In genomic region chr6:83714221-83715123, GRCm38 (mm10) we compare ENCODE assay signal across 15 mouse cellular contexts. TPM values are rescaled to one million over a fixed set of nuclear protein-coding genes. Genes with fewer than 3 reads are reported as not detected.
DNase-seq lines count a peak whose midpoint lies in the region; ATAC-seq and TF ChIP-seq lines count a peak whose summit lies in the region.
"Had no signal": no experiment of that assay in that cellular context is flagged by ENCODE, and none has a peak within 500 bp of the region (broad histone marks: within the 10 kb centered on the region; RNA-seq: fewer than 3 reads in every experiment).

No protein-coding gene starts in this region.

- H3K9ac ChIP-seq in forebrain, embryonic 15.5 days (replicated peaks), result no peak overlapping the region
- no peak overlapping the region for H3K9ac ChIP-seq in kidney, embryonic 16.5 days (replicated peaks; ENCODE audit: low read length)
- H3K9ac ChIP-seq: stomach, embryonic 15.5 days had no signal

- H3K27ac ChIP-seq in forebrain, embryonic 10.5 days, result no peak overlapping the region
- H3K27ac ChIP-seq in forebrain, embryonic 15.5 days (replicated peaks), result no peak overlapping the region
- no peak overlapping the region for H3K27ac ChIP-seq in kidney, embryonic 16.5 days (ENCODE audit: low read length)
- H3K27ac ChIP-seq in testis, adult 2 months (ENCODE audit: control insufficient read depth, insufficient read depth, low read depth, low read length), result no peak overlapping the region; the same call in 1 of the 2 replicates
- H3K27ac ChIP-seq: stomach, embryonic 15.5 days had no signal

- TF ChIP-seq CTCF in testis, adult 2 months (IDR thresholded peaks at IDR 0.05; ENCODE audit: control insufficient read depth, insufficient read depth, insufficient replicate concordance, low read depth, low read length), result no peak

- no peaks in the 10 kb centered on the region for H3K36me3 ChIP-seq in forebrain, embryonic 10.5 days (replicated peaks)
- H3K36me3 ChIP-seq in forebrain, embryonic 15.5 days, result no peaks in the 10 kb centered on the region
- H3K36me3 ChIP-seq in kidney, embryonic 16.5 days (ENCODE audit: insufficient read depth, low read length), result no peaks in the 10 kb centered on the region
- no peaks in the 10 kb centered on the region for H3K36me3 ChIP-seq in testis, adult 2 months (ENCODE audit: control insufficient read depth, insufficient read depth, low read length)
- H3K36me3 ChIP-seq: stomach, embryonic 15.5 days had no signal

- no peak overlapping the region for H3K4me2 ChIP-seq in forebrain, embryonic 15.5 days (replicated peaks)
- H3K4me2 ChIP-seq in kidney, embryonic 16.5 days (replicated peaks; ENCODE audit: low read depth, low read length), result 0 out of 2 replicates have a peak overlapping the region, but pooled peaks have one; percentile 4
- H3K4me2 ChIP-seq: stomach, embryonic 15.5 days had no signal

- TF ChIP-seq POLR2A in testis, adult 2 months (IDR thresholded peaks at IDR 0.05; ENCODE audit: control insufficient read depth, low read depth, low read length), result no peak

- peak overlapping the region; percentile 20; the same call in 1 of the 2 replicates for H3K4me3 ChIP-seq in forebrain, embryonic 10.5 days
- H3K4me3 ChIP-seq in forebrain, embryonic 15.5 days, result no peak overlapping the region
- no peak overlapping the region for H3K4me3 ChIP-seq in kidney, embryonic 16.5 days (ENCODE audit: low read length)
- H3K4me3 ChIP-seq in testis, adult 2 months (ENCODE audit: control insufficient read depth, low read depth, low read length), result peak overlapping the region; percentile 66
- H3K4me3 ChIP-seq: stomach, embryonic 15.5 days had no signal

- H3K9me3 ChIP-seq in forebrain, embryonic 10.5 days, result no peaks in the 10 kb centered on the region
- H3K9me3 ChIP-seq in forebrain, embryonic 15.5 days, result no peaks in the 10 kb centered on the region
- H3K9me3 ChIP-seq in kidney, embryonic 16.5 days (ENCODE audit: low read length), result no peaks in the 10 kb centered on the region
- H3K9me3 ChIP-seq: stomach, embryonic 15.5 days had no signal

- DNase-seq in forebrain, embryonic 10.5 days (ENCODE audit: extremely low spot score, low spot score), result peak; percentile 53
- no peak for DNase-seq in kidney, adult 18-20 months
- no peak for DNase-seq in testis, postnatal 10 days (ENCODE audit: low spot score)
- DNase-seq in ovary, postnatal 36 days (ENCODE audit: low spot score), result no peak
- DNase-seq in left cerebral cortex, adult 18-20 months (ENCODE audit: low spot score in 2 of 2), result no peak
- DNase-seq: cerebellum, adult 18-20 months; right cerebral cortex, adult 18-20 months had no signal

- WGBS in forebrain, embryonic 10.5 days, result under 1% methylated on average over 34 of the region's 34 CpGs
- under 1% methylated on average over 34 of the region's 34 CpGs for WGBS in forebrain, embryonic 15.5 days
- WGBS in kidney, embryonic 16.5 days, result under 1% methylated on average over 34 of the region's 34 CpGs

- no peak for ATAC-seq in forebrain, embryonic 15.5 days (replicated peaks)
- no peak for ATAC-seq in kidney, embryonic 16.5 days (ENCODE audit: low FRiP score, low TSS enrichment)

- H3K4me1 ChIP-seq in forebrain, embryonic 10.5 days, result peaks cover 56% of the 10 kb centered on the region
- H3K4me1 ChIP-seq in forebrain, embryonic 15.5 days, result peaks cover 21% of the 10 kb centered on the region
- H3K4me1 ChIP-seq in kidney, embryonic 16.5 days (ENCODE audit: insufficient read depth, low read length), result peaks cover 12% of the 10 kb centered on the region
- H3K4me1 ChIP-seq in testis, adult 2 months (ENCODE audit: control insufficient read depth, insufficient read depth, low read length), result peaks cover 37% of the 10 kb centered on the region

- H3K27me3 ChIP-seq in forebrain, embryonic 10.5 days (ENCODE audit: poor library complexity, severe bottlenecking), result peaks cover 100% of the 10 kb centered on the region
- H3K27me3 ChIP-seq in forebrain, embryonic 15.5 days, result peaks cover 92% of the 10 kb centered on the region
- peaks cover 98% of the 10 kb centered on the region for H3K27me3 ChIP-seq in kidney, embryonic 16.5 days (ENCODE audit: insufficient read depth, low read length)
- no peaks in the 10 kb centered on the region for H3K27me3 ChIP-seq in testis, adult 2 months (ENCODE audit: control insufficient read depth, insufficient read depth, low read length)

RNA-seq across cellular contexts. Expression of gene Vax2, which starts 3.4 kb away (rescaled TPM):
- 3.3 and 4.4 TPM in 2 replicates for polyA plus RNA-seq in forebrain, embryonic 10.5 days (2016; fragmentation: Nextera tagmentation; extraction: Ambion mirVana)
- polyA plus RNA-seq in forebrain, embryonic 15.5 days (2015; fragmentation: Nextera tagmentation; extraction: Ambion mirVana), result 0.14 and 0.15 TPM in 2 replicates
- not detected in 2 replicates for polyA plus RNA-seq in kidney, embryonic 16.5 days (2015; fragmentation: Nextera tagmentation; extraction: Ambion mirVana)
- polyA plus RNA-seq in testis, adult 2 months (2012; rRNA removed), result 2.1 TPM in 2 replicates
- not detected for total RNA-seq in left cerebral cortex, adult 18-20 months (2021)
- total RNA-seq: left cerebral cortex, postnatal 25 days had no signal
- polyA plus RNA-seq: frontal cortex, adult 2 months; intestine, embryonic 14.5 days; stomach, embryonic 15.5 days had no signal

RNA-seq across cellular contexts. Expression of gene Atp6v1b1, which starts 28.3 kb away (rescaled TPM):
- polyA plus RNA-seq in forebrain, embryonic 10.5 days (2016; fragmentation: Nextera tagmentation; extraction: Ambion mirVana), result not detected in 2 replicates
- polyA plus RNA-seq in forebrain, embryonic 15.5 days (2015; fragmentation: Nextera tagmentation; extraction: Ambion mirVana), result 0.43 and 0.53 TPM in 2 replicates
- 14.1 and 15.8 TPM in 2 replicates for polyA plus RNA-seq in kidney, embryonic 16.5 days (2015; fragmentation: Nextera tagmentation; extraction: Ambion mirVana)
- polyA plus RNA-seq in testis, adult 2 months (2012; rRNA removed), result 12.4 and 17.2 TPM in 2 replicates
- total RNA-seq in left cerebral cortex, adult 18-20 months (2021), result under 1 TPM in 1 of 2 experiments, not detected in 1; 0.65 TPM
- total RNA-seq: left cerebral cortex, postnatal 25 days had no signal
- polyA plus RNA-seq: CD4-positive, CD25-positive, alpha-beta regulatory T cell, adult 4 months; intestine, embryonic 14.5 days had no signal

RNA-seq across cellular contexts. Expression of gene Cd207, which starts 36.8 kb away (rescaled TPM):
- not detected in 2 replicates for polyA plus RNA-seq in forebrain, embryonic 10.5 days (2016; fragmentation: Nextera tagmentation; extraction: Ambion mirVana)
- not detected in 2 replicates for polyA plus RNA-seq in forebrain, embryonic 15.5 days (2015; fragmentation: Nextera tagmentation; extraction: Ambion mirVana)
- not detected in 2 replicates for polyA plus RNA-seq in kidney, embryonic 16.5 days (2015; fragmentation: Nextera tagmentation; extraction: Ambion mirVana)
- not detected in 2 replicates for polyA plus RNA-seq in testis, adult 2 months (2012; rRNA removed)
- total RNA-seq in left cerebral cortex, adult 18-20 months (2021), result not detected
- total RNA-seq: left cerebral cortex, postnatal 25 days had no signal
- polyA plus RNA-seq: CD4-positive, CD25-positive, alpha-beta regulatory T cell, adult 4 months; intestine, embryonic 14.5 days had no signal

RNA-seq across cellular contexts. Expression of gene Ankrd53, which starts 48.0 kb away (rescaled TPM):
- polyA plus RNA-seq in forebrain, embryonic 10.5 days (2016; fragmentation: Nextera tagmentation; extraction: Ambion mirVana), result 0.09 and 0.18 TPM in 2 replicates
- polyA plus RNA-seq in forebrain, embryonic 15.5 days (2015; fragmentation: Nextera tagmentation; extraction: Ambion mirVana), result 0.19 and 0.24 TPM in 2 replicates
- 0.19 and 0.30 TPM in 2 replicates for polyA plus RNA-seq in kidney, embryonic 16.5 days (2015; fragmentation: Nextera tagmentation; extraction: Ambion mirVana)
- 90.8 and 94.2 TPM in 2 replicates for polyA plus RNA-seq in testis, adult 2 months (2012; rRNA removed)
- not detected for total RNA-seq in left cerebral cortex, adult 18-20 months (2021)
- total RNA-seq: left cerebral cortex, postnatal 25 days had no signal
- polyA plus RNA-seq: CD4-positive, CD25-positive, alpha-beta regulatory T cell, adult 4 months; frontal cortex, adult 2 months; intestine, embryonic 14.5 days; stomach, embryonic 15.5 days had no signal

RNA-seq across cellular contexts. Expression of gene Clec4f, which starts 58.5 kb away (rescaled TPM):
- polyA plus RNA-seq in forebrain, embryonic 10.5 days (2016; fragmentation: Nextera tagmentation; extraction: Ambion mirVana), result not detected in 2 replicates
- polyA plus RNA-seq in forebrain, embryonic 15.5 days (2015; fragmentation: Nextera tagmentation; extraction: Ambion mirVana), result not detected in 2 replicates
- polyA plus RNA-seq in kidney, embryonic 16.5 days (2015; fragmentation: Nextera tagmentation; extraction: Ambion mirVana), result 0.07 TPM in 1 of 2 replicates, not detected in the other
- 0.14 TPM in 1 of 2 replicates, not detected in the other for polyA plus RNA-seq in testis, adult 2 months (2012; rRNA removed)
- not detected for total RNA-seq in left cerebral cortex, adult 18-20 months (2021)
- total RNA-seq: left cerebral cortex, postnatal 25 days had no signal
- polyA plus RNA-seq: CD4-positive, CD25-positive, alpha-beta regulatory T cell, adult 4 months; frontal cortex, adult 2 months; intestine, embryonic 14.5 days had no signal

Comparison
In these comparisons a context has a peak if more than half of its experiments do, and no peak if none do; other contexts are left out.
1. H3K4me3 ChIP-seq: peak in forebrain, embryonic 10.5 days (single experiment) and testis, adult 2 months (single experiment); none in forebrain, embryonic 15.5 days (single experiment) and kidney, embryonic 16.5 days (single experiment).